Mouse (Mus musculus): ENCODE results near the gene Mrps18b.

The Mrps18b gene

DNA sequence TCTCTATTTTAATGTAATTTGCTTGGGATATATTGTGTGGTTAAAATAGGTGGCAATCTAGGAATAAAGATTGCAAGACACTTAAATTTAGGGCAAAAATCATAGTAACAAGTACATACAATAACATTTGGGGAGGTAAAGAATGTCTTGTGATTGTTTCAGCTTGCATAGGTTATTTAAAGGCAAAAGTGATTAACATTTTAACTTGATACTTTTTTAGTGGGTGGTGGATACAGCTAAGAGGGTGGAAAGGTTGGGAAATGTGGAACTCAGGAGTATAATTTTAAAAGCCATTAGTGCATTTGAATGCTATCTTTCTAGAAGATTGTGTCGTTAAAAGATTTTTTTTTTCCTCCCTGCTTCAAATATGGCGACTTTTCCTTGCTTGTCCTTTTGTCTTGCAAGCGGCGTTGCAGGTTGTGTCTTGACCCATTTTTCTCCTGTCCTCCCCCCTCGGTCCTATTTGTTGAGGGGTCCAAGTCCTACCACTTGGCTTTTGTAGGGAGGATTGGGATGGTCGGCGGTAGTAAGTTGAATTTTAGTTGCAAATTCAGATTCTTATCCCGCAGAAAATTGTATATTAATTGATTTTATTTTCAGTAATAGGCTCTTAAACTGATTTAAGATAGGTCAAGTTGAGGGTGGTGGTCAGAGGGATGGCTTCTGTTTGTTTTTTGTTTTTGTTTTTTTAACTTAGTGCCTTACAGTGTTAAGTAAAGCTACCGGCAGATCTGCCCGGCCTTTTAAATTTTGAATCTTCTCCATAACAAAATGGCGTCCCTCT lies 2.3 kb upstream of the Mrps18b start:
- DNase-seq: peak; percentile 68

DNA sequence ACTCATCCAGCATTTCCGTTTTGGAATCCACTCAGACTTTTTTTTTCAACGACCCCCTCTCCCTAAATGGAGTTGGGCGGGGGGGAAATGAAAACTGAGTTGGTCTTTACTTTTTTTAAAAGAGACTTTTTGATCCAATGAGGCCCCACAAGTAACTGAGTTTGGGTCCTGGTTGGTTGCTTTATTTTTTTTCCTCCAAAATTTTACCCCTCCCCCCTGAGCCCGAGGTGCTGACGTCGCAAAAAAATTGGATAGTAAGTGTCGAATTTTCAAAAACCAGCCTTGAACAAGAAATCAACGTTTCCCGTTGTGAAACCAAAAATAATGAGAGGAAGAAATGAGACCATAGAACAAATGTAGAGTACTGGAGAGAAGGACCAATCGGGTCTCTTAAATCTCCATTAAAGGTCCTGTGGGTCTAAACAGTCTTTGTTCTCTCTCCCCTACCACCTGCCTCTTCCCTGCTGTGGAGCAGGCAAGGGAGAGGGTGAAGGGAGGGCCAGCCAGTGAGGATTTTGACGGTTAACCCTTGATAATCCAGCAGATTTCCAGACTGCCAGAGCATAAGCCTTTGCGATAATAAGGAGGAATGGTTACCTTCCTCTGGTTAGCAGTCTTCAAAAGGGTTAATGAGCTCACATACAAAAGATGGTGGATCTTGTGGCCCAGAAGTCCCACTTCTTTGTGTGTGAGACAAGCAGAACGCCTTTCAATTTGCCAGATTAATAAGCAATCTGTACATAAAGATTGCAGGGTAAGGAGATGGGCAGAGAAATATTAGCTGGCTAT lies 1.5 kb upstream of the Mrps18b start:
- DNase-seq: peak; percentile 63 to 71

DNA sequence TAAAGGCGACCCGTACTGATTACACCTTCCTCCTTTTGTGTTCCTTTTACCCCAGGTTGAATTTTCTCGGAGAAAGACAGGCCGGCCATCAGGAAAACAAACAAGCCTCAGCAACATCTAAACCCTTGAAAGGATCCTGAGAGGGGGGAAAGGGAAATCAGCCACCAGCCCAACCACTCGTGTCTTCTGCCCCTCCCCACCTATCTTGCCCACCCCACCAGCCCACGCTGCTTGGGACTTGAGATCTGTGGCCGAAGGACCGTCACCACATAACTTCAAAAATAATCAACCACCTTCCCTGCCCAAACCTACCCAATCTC lies 914 bp upstream of the Mrps18b start:
- no peak for DNase-seq

DNA sequence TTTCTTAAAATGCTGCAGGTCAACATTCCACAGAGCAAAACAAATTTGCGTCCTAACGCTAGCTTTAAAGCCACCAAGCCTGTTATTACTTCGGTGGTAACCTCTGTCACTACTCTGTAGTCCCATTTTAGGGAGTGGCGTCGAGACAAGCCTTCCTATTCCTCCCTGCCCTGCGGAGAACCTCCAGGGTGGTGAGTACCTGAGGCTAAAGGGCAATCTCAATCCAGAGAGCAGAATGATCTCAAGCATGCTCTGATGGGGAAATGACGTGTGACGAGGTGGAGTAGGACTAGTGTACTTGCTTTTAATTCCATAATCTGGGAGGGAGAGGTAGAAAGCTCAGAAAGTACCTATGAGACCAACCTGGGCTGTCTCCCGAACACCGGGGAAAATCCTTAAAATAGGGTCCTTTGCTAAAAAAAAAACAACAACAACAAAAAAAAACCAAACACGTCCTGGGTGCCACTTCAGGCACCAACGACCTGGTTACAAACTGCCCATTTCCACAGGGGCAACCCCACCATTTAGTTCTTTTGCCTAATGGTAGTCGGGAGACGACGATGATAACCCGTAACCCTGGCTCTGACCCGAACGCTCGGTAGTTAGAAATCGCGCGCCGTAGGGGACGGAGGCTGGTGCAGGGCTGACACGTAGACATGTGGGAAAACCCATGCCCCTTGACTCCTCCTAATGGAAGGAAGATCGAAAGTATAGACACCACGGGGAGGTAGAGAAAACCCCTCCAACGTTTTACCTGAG lies 472 bp downstream of the Mrps18b start:
- DNase-seq: peak in 1 of 2 experiments; percentile 27

DNA sequence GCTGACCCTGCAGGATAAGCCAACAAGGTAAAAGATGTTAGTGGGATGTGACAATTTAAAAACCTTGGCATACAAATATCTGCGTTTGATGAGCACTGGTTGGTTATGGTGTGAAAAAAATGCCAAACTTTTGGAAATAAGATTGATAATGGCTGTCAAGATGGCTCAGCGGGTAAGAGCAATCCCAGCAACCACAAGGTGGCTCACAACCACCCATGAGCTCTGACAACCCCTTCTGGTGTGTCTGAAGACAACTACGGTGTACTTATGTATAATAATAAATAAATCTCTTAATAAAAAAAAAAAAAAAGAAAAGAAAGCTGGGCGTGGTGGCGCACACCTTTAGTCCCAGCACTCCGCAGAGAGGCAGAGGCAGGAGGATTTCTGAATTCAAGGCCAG lies 1.2 kb downstream of the Mrps18b start:
- DNase-seq: no peak

DNA sequence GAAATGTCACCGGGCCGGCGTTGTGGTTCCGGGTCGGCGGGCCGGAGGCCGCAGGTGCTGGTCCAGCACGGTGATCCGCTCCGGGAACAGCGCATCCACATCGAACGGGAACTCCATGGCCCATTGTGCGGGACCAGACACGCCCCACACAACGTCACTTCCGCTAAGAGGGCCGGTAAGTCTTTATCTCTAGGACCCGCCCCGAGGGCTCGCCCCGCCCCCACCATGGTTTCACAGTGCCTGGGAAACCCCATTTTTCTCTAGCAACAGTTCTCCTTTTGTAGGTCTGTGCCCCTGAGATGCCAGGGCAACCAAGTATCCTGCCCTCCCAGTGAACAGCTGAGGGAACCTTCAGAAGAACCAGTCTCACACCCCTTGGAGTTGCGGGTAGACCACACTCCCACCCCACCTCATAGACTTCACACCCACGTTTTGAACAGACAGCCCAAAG lies 6.2 kb downstream of the Mrps18b start, which contains the start of gene Atat1:
Gene Atat1 (minus strand): TSS at position 157 of the 451 bp plus-strand sequence.
- DNase-seq: peak; percentile 100

DNA sequence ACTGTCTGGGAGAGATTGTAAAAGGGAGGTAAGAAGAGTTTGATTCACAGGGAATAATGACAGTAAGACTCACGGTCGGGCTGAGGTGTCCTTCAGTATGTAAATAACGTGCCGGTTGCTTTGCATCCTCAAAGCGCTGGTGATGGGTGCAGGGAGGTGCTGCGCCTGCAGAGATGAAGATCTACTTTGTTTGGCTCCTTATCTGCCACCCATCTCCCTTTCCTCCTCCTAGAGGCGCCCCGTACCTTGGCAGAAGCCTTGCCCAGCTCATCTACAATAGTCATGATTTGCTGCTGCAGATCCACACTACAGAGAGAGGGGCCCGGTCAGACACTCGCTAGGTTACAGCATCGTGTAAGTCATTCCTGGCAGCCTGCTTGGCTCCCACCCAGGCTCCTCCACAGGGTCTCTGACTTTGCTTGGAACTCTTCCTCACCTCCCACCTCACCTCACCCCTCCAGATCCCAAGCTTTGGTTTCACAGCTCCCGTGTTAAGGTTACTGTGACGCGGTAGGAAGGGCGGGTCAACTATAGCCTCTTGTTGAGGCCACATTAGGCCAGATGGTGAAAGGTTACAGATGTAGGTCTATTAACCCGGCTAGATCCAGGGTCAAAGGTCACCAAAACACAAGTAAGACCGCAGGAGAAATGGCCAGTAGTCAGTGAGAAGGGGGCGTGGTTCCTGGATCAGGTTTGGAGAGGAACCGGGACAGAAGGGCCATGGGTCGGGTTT lies 6.8 kb downstream of the Mrps18b start:
- no peak for DNase-seq

DNA sequence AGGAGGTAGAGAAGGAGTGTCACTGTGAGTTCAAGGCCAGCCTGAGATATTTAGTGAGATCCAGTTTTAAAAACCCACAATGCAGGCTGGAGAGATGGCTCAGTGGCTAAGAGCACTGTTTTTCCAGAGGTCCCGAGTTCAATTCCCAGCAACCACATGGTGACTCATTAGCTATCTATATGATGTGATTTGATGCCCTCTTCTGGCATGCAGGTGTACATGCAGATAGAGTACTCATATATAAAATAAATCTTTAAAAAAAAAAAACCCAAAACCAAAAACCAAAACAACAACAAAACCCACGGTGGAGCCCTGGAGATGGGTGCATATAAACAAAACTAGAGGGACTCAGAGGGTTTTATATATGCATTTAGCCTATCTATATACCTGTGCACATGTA lies 8.6 kb downstream of the Mrps18b start:
- DNase-seq: peak; percentile 40 to 42

DNA sequence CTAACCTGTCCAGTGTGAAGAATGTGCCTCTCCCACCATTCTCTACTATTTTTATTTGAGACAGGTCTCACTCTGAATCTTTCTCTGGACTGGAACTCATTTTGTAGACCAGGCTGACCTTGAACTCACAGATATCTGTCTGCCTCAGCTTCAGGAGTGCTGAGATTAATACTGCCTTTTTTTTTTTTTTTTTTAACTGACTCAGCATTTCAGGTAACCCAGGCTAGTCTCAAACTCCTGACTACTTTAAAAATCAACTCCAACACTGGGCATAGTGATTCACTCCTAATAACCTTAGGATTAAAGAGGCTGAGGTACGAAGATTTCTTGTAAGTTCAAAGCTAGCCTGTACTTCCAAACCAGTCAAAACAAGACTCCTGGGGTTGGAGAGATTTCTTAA lies 10.6 kb downstream of the Mrps18b start:
- no peak for DNase-seq

DNA sequence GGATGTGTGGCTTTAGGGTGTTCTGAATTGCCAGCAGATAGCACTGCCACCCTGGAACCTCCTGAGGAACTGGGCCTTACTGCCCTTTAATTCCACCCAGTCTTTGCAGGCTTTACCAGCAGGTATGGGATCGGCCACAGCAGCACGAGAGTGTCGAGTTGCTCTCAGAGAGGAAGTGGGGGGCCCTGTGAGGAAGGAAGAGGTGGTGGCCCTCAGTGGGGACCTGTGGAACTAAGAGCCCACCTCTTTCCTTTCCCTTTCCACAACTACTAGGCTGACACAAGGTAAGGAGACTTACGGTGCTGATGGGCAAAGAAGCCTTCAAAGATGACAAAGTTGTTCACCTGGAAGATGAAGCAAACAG lies 12.2 kb downstream of the Mrps18b start:
- no peak for DNase-seq

DNA sequence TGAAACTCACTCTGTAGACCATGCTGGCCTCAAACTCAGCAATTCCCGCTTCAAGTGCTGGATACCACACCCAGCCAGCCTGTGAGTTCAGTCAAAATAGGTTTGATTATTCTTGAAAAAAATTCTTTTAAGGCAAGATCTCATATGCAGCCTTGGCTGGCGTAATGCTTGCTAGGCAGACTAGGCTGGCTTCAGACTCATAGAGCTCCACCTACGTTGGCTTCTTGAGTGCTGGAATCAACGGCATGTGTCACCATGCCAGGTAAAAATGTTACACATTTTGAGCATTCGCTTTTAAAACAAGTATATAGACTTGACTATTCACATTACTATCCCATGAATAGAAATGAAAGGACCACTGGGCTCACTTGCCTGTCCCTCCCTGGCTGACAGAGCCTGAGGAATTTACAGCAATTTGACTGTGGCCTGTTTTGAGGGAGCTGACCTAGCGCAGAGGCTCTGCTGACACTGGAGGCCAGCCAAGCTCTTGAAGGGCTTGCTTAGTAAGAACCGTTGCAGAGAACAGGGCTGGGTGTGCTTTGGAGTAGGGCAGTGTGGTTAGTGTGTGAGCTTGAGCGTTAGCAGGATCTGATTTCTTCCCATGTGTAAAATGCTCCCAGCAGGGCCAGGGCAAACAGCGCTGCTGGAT lies 12.7 kb downstream of the Mrps18b start:
- DNase-seq: no peak

DNA sequence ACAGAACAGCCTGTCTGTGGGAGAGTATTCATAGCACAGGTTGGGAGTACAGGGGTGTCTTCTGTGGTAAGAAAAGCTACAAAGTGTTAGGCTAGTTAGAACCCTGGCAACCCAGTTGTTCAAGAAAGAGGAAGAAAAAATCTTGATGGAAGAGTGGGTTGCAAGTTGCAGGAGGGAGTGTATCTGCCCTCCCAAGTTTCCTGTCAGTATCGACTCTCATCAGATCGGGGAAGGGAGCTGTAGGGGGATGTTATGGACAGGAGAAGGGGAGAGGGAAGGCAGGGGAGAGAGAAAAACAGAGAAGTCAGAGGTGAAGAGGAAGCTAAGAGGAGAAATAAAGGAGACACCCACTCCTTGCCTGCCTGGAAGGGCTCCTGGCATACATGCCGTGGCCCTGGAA lies 15.6 kb downstream of the Mrps18b start:
- DNase-seq: no peak

DNA sequence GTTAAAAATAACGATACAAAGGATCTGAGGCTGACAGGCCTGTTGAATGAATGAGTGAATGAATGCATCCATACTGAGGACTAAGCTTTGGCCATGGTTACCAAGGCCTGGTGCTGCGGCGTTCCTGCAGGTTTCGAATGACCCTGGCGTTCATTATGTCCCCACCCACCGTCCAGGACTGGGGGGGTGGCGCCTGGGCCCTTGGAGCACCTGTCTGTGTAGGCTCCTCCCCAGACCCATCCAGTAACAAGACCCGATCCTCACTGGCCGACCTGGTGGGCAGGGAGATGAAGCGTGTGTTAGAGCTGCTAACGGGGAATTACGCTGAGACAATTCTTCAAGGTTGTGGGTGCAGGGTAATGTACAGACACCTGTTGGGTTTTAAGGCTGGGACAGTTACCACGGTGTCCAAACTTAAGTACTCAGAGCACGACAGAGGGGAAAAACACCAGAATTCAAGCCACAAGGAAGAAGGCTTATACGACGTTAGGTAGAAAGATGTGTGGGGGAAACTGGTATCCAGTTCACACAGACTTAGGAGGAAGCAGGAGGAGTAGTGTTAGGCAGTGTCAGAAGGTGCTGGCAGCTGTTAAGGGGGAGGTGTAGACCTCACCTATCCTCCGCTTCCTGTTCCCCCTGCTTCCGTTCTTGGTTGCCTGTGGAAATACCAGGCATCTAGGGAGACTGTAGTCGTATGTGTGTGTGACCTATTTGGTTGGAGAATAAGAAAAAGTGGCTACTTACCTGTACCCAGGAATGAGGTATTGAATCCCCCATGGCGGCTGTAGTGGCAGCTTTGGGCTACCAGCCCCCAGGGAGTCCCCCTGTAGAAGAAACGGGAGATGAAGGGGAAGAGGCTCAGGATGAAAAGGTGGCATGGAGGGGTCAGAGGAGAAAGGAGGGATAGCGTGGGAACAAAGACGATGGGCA lies 18.3 kb downstream of the Mrps18b start:
- DNase-seq: peak; percentile 21 to 32

DNA sequence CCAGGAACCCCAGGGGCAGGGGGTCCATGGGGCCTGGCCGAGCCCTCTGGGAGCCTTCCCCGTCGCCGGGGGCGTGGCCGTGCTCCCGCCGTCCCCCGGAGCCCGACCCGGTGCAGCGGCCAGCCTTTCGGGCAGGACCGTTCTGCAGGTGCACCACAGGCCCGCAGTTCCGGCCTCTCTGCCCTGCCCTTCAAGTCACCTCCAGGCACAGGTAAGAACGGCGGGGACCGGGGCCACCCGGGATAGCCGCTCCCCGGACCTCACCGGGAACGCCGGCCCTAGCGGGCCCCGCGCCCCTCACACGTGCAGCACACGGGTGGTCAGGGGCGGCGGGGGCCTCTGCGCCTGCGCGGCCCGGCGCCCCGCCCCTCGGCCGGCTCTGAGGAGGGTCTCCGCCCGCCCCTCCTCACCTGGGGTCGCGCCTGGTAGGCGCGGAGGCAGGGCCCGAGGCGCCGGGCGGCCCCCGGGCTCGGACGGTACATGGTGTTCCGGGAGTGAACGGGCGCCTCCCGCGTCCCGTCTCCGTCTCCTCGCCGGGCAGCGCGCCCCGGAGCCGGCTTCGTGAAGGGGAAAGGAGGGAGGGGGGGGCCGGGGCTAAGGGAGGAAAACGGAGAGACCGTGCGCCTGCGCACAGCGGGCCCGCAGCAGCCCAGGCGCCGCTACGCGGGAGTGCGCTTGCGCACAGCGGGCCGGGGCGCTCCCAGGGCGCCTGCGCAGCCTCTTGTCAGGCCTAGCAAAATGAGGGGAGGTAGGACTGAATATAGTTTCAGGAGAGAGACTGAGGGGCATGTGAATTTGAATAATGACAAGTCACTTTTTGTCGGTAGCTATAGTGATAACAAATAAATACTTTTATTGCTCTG lies 19.2 kb downstream of the Mrps18b start, which contains the start of gene 2310061I04Rik:
Gene 2310061I04Rik (minus strand): TSS at position 651 of the 863 bp plus-strand sequence.
- peak; percentile 92 to 93 for DNase-seq

DNA sequence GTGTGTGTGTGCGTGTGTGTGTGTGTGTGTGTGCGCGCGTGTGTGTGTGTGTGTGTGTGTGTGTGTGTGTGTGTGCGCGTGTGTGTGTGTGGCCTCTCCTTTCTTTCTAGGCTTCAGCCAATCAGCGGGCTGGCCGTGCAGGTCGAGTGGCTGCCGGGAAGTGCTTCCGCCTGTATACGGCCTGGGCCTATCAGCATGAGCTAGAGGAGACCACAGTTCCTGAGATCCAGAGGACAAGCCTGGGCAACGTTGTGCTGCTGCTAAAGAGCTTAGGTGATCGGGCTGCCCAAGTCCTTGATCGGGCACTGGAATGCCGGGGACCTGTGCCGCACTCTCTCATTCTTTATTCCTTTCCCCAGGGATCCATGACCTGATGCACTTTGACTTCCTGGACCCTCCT lies 28.5 kb downstream of the Mrps18b start:
- no peak for DNase-seq

DNA sequence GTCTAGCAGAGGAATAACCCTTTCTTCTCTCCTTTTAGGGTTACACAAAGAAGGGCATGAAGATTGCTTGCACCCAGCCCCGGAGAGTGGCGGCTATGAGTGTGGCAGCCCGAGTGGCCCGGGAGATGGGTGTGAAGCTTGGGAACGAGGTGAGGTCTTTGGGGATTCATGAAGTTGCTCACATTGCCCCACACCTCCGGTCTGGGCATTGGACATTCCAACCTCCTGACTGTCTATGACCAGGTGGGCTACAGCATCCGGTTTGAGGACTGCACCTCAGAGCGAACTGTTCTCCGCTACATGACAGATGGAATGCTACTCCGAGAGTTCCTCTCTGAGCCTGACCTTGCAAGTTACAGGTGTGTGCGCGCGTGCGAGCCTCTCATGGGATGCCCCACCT lies 32.4 kb downstream of the Mrps18b start:
- DNase-seq: no peak

DNA sequence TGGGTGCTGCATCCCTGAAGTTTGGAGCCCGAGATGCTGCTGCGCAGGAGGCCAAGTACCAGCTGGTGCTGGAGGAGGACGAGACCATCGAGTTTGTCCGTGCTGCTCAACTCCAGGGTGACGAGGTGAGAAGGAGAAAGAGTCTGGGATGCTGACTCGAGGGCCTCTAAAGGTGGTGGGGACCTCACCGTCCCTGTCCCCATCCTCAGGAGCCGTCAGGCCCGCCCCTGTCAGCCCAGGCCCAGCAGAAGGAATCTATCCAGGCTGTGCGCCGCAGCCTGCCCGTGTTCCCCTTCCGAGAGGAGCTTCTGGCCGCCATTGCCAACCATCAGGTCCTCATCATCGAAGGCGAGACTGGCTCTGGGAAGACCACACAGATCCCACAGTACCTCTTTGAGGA lies 33.3 kb downstream of the Mrps18b start:
- DNase-seq: no peak

DNA sequence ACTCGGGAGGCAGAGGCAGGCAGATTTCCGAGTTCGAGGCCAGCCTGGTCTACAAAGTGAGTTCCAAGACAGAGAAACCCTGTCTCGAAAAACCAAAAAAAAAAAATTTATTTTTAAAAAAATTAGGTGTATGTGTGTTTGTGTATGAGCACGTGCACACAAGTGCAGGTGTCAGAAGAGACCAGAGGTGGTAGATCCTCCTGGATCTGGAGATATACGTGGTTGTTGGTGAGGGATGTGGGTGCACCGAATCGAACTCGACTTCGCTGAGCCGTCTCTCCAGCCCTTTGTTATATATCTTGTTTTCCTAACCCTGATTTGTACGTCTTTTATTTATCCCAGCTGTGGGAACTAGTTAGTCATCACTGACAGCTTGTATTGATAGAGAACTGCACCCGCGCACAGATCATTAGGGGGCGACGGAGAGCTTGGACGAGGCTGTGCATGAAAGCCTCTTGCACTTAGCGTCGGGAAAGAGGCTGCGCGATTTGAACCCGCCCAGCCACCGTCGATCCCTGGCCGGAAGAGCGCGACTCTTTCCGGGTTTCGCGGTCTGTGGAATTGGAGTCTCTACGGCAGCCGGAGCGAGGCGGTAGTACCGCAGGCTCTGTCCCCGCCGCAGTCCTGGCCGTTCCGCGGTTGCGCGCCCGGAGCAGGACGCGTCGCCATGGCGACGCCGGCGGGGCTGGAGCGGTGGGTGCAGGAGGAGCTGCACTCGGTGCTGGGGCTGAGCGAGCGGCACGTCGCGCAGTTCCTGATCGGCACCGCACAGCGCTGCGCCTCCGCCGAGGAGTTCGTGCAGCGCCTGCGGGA lies 36.7 kb downstream of the Mrps18b start, which contains the start of gene Dhx16:
Gene Dhx16 (plus strand): TSS at position 575 of the 813 bp plus-strand sequence.
- peak; percentile 91 to 93 for DNase-seq

DNA sequence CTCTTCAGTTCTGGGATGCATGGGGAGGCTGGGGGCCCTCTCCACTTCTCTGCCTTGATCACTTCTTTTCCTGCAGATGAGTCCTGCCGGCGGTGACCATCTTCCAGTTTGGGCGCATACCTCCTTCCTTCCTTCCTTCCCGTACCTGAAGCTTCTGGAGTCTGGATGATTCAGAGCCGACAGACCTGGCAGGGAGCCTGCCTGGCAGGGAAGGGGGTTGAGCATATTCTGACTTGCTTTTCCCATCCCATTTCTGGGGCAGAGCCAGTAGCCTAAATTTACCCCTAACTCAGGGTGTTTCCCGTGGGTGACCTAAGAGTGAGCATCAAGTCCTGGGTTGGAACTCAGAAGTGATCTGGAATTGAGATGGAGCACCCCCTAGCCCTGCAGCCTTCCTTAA lies 41.5 kb downstream of the Mrps18b start:
- no peak for DNase-seq
